Comparison of ENCODE assay signal across 11 mouse cellular contexts in genomic region chr4:8423392-8424045, GRCm38 (mm10).
DNase-seq lines count a peak whose midpoint lies in the region; ATAC-seq and TF ChIP-seq lines count a peak whose summit lies in the region.
"Had no signal": no experiment of that assay in that cellular context is flagged by ENCODE, and none has a peak within 500 bp of the region (broad histone marks: within the 10 kb centered on the region; RNA-seq: fewer than 3 reads in every experiment).

No protein-coding gene starts in this region.

- no peaks in the 10 kb centered on the region for H3K27me3 ChIP-seq in forebrain, embryonic 14.5 days (replicated peaks; ENCODE audit: control insufficient read depth, insufficient read depth, low read length)
- H3K27me3 ChIP-seq in forebrain, postnatal 0 days (ENCODE audit: insufficient read depth, low read length) = no peaks in the 10 kb centered on the region
- H3K27me3 ChIP-seq in lung, embryonic 14.5 days (ENCODE audit: insufficient read depth, low read length) = no peaks in the 10 kb centered on the region

- H3K4me3 ChIP-seq in forebrain, embryonic 14.5 days (ENCODE audit: low read depth, low read length) = no peak overlapping the region
- no peak overlapping the region for H3K4me3 ChIP-seq in forebrain, postnatal 0 days (ENCODE audit: low read depth, low read length)
- H3K4me3 ChIP-seq in lung, embryonic 14.5 days (ENCODE audit: low read depth, low read length) = no peak overlapping the region

- DNase-seq in forebrain, embryonic 14.5 days (ENCODE audit: low spot score) = peak; percentile 59
- DNase-seq in forebrain, postnatal 0 days = no peak
- peak; percentile 83 for DNase-seq in lung, embryonic 14.5 days
- no peak for DNase-seq in lung, adult 18-20 months
- peak; percentile 76 for DNase-seq in forelimb bud, embryonic 11.5 days (ENCODE audit: low read depth, low spot score)
- DNase-seq in retina, embryonic 14.5 days (ENCODE audit: low spot score) = peak; percentile 80
- DNase-seq in right cerebral cortex, postnatal 4 days = no peak
- DNase-seq in thymus, postnatal 10 days (ENCODE audit: low spot score in 2 of 2) = no peak
- DNase-seq: cerebellum, postnatal 14 days; kidney, postnatal 4 days had no signal

- no peaks in the 10 kb centered on the region for H3K4me1 ChIP-seq in forebrain, embryonic 14.5 days (ENCODE audit: control insufficient read depth, insufficient read depth, low read length)
- no peaks in the 10 kb centered on the region for H3K4me1 ChIP-seq in forebrain, postnatal 0 days (ENCODE audit: insufficient read depth)
- H3K4me1 ChIP-seq in lung, embryonic 14.5 days (ENCODE audit: insufficient read depth) = no peaks in the 10 kb centered on the region

- ATAC-seq in forebrain, embryonic 14.5 days = no peak
- no peak for ATAC-seq in forebrain, postnatal 0 days
- peak; percentile 80 for ATAC-seq in lung, embryonic 14.5 days (ENCODE audit: insufficient read depth)

- H3K9me3 ChIP-seq in forebrain, embryonic 14.5 days (replicated peaks; ENCODE audit: control insufficient read depth, low read length) = no peaks in the 10 kb centered on the region
- no peaks in the 10 kb centered on the region for H3K9me3 ChIP-seq in forebrain, postnatal 0 days (ENCODE audit: low read length)
- H3K9me3 ChIP-seq in lung, embryonic 14.5 days (ENCODE audit: low read depth, low read length) = no peaks in the 10 kb centered on the region

- H3K4me2 ChIP-seq in forebrain, embryonic 14.5 days (ENCODE audit: low read length) = no peak overlapping the region
- no peak overlapping the region for H3K4me2 ChIP-seq in forebrain, postnatal 0 days (ENCODE audit: low read depth)
- no peak overlapping the region for H3K4me2 ChIP-seq in lung, embryonic 14.5 days
- H3K4me2 ChIP-seq: liver, embryonic 11.5 days had no signal

- TF ChIP-seq CTCF in forebrain, postnatal 0 days (IDR thresholded peaks at IDR 0.05; ENCODE audit: low read depth) = no peak
- no peak for TF ChIP-seq CTCF in lung, embryonic 14.5 days (IDR thresholded peaks at IDR 0.05; ENCODE audit: low read depth)

- H3K9ac ChIP-seq in forebrain, embryonic 14.5 days (ENCODE audit: low read length) = no peak overlapping the region
- no peak overlapping the region for H3K9ac ChIP-seq in forebrain, postnatal 0 days
- H3K9ac ChIP-seq in lung, embryonic 14.5 days = no peak overlapping the region

- H3K36me3 ChIP-seq in forebrain, embryonic 14.5 days (ENCODE audit: control insufficient read depth, insufficient read depth, low read length) = no peaks in the 10 kb centered on the region
- H3K36me3 ChIP-seq in forebrain, postnatal 0 days (ENCODE audit: insufficient read depth) = no peaks in the 10 kb centered on the region
- H3K36me3 ChIP-seq in lung, embryonic 14.5 days (ENCODE audit: insufficient read depth) = no peaks in the 10 kb centered on the region

- WGBS in forebrain, embryonic 14.5 days = 54% methylated on average over 16 of the region's 16 CpGs
- 54% methylated on average over 16 of the region's 16 CpGs for WGBS in forebrain, postnatal 0 days
- 42% methylated on average over 16 of the region's 16 CpGs for WGBS in lung, embryonic 14.5 days

- no peak overlapping the region for H3K27ac ChIP-seq in forebrain, embryonic 14.5 days (ENCODE audit: low read depth, low read length)
- H3K27ac ChIP-seq in forebrain, postnatal 0 days (ENCODE audit: low read depth, low read length) = no peak overlapping the region
- no peak overlapping the region for H3K27ac ChIP-seq in lung, embryonic 14.5 days (ENCODE audit: low read depth)

Comparison
In these comparisons a context has a peak if more than half of its experiments do, and no peak if none do; other contexts are left out.
1. DNase-seq: peak in forebrain, embryonic 14.5 days (single experiment), lung, embryonic 14.5 days (single experiment), forelimb bud, embryonic 11.5 days (single experiment) and retina, embryonic 14.5 days (single experiment); none in forebrain, postnatal 0 days (single experiment), lung, adult 18-20 months (0 of 2), right cerebral cortex, postnatal 4 days (single experiment) and thymus, postnatal 10 days (0 of 2).